Mouse (Mus musculus) erythroblast, embryonic 14.5 days (primary cell): ENCODE data around the gene Atp6v1d. TPM values are rescaled to one million over a fixed set of nuclear protein-coding genes. Genes with fewer than 3 reads are reported as not detected.

ENCODE experiments used
- H3K27me3 ChIP-seq: 2 replicates; pipeline ENCODE4 v1.6.1; 2012; ENCODE audit warnings: inconsistent platforms; ENCODE audit not compliant: control insufficient read depth
- H3K36me3 ChIP-seq: 2 replicates; pipeline ENCODE4 v1.6.1; 2012; ENCODE audit warnings: mild to moderate bottlenecking, inconsistent platforms; ENCODE audit not compliant: control insufficient read depth
- H3K4me1 ChIP-seq: 2 replicates; pipeline ENCODE4 v1.6.1; 2012; ENCODE audit warnings: inconsistent platforms; ENCODE audit not compliant: control insufficient read depth
- H3K4me3 ChIP-seq: replicated peaks from 2 replicates; pipeline ENCODE3; 2012; ENCODE audit warnings: moderate library complexity, mild to moderate bottlenecking, inconsistent platforms
- H3K9me3 ChIP-seq: 2 replicates; pipeline ENCODE4 v1.6.1; 2012; ENCODE audit warnings: low read length, inconsistent platforms, mixed read lengths; ENCODE audit not compliant: control insufficient read depth
- GATA1 ChIP-seq: IDR thresholded peaks from 2 replicates; pipeline ENCODE4 v1.6.1; 2012; ENCODE audit warnings: low read length, inconsistent platforms, mixed read lengths
- TAL1 ChIP-seq: IDR thresholded peaks from 3 replicates; pipeline ENCODE4 v1.6.1; 2012; ENCODE audit warnings: low read length, inconsistent platforms, mixed read lengths
- polyA plus RNA-seq: library from polyadenylated mRNA; stranded (reverse); fragments of >175 nt; gene quantifications from 2 replicates; pipeline ENCODE4 v1.2.3, GENCODE M21; 2012

Gene Atp6v1d
- polyA plus RNA-seq, 1 experiment = 0.70 TPM

DNA sequence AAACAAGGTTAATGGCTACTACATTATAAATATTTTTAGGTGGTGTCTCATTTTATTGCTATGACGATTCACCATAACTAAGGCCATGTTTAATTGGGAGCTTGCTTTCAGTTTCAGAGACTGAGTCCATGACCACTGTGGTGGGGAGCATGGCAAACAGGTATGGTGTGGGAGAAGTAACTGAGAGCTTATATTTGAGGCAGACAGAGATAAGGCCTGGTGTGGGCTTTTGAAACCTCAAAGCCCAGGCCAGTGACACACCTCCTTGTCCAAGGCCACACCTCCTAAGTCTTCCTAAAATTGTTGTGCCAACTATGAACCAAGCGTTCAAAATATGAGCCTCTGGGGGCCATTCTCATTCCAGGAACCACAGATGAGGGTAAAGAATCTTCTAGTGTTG is 26.9 kb downstream of the Atp6v1d start:
- Histone ChIP-seq H3K4me1 (peaks cover 6% of the 10 kb centered on the region), H3K9me3 (no peaks in the 10 kb centered on the region), H3K27me3 (no peaks in the 10 kb centered on the region), H3K4me3 (no peak overlapping the region), H3K36me3 (peaks cover 86% of the 10 kb centered on the region)
- TF ChIP-seq TAL1 = no peak
- TF ChIP-seq GATA1 = no peak

DNA sequence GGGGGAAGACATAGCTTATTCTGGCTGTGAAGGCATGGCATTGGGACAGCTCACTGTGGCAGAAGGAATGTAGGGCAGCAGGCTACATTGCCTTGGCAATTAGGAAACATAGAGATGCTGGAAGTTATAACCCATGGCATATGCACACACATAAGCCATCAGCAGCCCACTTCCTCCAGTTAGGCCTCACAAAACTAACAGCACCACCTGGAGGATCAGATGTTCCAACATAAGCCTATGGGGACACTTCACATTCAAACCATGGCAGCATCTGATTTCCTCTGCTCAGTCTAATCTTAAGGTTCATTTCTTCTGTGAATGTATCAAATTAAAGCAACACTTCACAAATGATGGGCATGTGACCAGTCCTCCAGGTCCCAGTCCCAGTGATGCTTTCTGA is 47.0 kb downstream of the Atp6v1d start:
- no peak for TF ChIP-seq TAL1
- no peak for TF ChIP-seq GATA1
- H3K9me3 ChIP-seq = no peaks in the 10 kb centered on the region
- no peaks in the 10 kb centered on the region for H3K27me3 ChIP-seq
- peaks cover 15% of the 10 kb centered on the region for H3K36me3 ChIP-seq
- no peak overlapping the region for H3K4me3 ChIP-seq
- H3K4me1 ChIP-seq = no peaks in the 10 kb centered on the region

DNA sequence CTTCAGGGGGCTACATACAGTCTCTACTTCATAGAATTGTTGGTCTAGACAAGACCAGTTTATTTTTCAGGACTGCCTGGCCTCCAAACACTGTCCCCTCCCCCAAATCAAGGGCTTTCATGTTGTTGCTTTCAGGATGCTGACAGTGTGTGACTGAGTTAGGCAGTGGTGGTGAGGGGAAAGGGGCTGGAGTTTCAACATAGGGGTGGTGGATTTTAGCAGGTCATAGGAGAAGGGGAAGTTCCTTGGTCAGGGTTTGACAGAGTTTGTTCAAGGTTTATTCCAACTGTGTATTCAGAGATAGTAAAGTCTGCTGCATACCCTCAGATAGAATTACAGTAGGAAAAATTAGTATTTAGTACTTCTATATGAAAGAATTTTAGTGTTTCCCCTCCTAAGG is 59.6 kb downstream of the Atp6v1d start:
- TF ChIP-seq GATA1 (no peak), TAL1 (no peak)
- peaks cover 21% of the 10 kb centered on the region for H3K36me3 ChIP-seq

DNA sequence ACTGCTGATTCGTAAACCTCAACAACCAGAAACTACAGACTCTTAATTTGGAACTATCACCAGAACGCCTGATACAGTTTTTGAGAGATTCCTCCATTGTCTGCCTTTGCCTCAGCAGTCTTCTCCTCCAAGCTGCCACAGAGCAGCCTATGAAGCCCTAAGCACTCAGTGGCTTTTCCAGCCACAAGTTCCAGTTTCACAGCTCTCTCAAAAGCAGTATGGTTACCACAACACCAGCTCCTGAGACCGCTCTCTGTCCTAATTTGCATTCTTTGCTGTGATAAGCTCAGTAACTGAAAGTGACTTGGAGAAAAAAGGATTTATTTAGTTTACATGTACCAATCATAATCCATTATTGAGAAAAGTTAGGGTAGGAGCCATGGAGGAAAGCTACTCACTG is 61.4 kb downstream of the Atp6v1d start:
- no peaks in the 10 kb centered on the region for H3K4me1 ChIP-seq
- H3K9me3 ChIP-seq = no peaks in the 10 kb centered on the region
- H3K36me3 ChIP-seq = peaks cover 21% of the 10 kb centered on the region
- TF ChIP-seq GATA1 (no peak), TAL1 (no peak)
- H3K4me3 ChIP-seq = no peak overlapping the region
- H3K27me3 ChIP-seq = no peaks in the 10 kb centered on the region

More for the DNA sequence above, 59.6 kb downstream of the Atp6v1d start:
- H3K9me3 ChIP-seq = no peaks in the 10 kb centered on the region
- no peak overlapping the region for H3K4me3 ChIP-seq
- H3K4me1 ChIP-seq = no peaks in the 10 kb centered on the region
- no peaks in the 10 kb centered on the region for H3K27me3 ChIP-seq

DNA sequence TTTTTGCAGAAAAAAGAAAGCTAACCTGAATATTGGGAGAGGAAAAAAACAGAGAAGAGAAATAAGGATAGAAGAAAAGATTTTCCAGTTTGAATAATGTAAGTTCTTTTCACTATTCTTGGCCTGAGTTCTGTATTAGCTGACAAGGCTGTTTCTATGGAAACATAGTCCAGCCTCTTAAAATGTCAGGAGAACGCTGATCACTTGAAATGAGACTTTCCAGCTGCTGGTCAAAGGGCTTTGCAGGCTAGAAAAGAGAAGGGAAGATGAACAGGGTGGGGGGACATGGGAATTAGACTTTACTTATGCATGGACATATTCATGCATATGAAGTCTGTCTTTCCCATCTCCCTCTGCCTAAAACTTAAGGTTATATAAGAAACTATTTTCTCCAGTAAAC is 67.2 kb downstream of the Atp6v1d start:
- Histone ChIP-seq H3K27me3 (no peaks in the 10 kb centered on the region), H3K36me3 (peaks cover 23% of the 10 kb centered on the region)
- no peak for TF ChIP-seq TAL1
- no peak for TF ChIP-seq GATA1

DNA sequence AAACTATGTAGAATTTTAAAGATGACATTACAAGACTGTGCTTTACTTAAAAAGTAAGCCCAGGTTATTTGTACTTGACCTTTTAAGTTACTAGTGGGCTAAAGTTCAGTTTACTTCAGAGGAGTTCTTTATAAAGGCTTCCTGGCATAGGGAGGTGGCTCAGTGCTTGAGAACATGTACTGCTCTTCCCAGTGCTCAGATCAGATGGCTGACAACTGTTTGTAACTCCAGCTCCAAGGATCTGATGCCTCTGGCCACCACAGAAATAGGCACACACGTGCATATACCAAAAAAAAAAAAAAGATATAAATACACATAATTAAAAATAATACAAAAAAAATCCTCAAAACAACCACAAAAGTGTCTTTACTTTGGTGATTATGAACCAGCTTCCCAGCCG is 70.6 kb downstream of the Atp6v1d start:
- no peak overlapping the region for H3K4me3 ChIP-seq
- H3K4me1 ChIP-seq = peaks cover 20% of the 10 kb centered on the region
- H3K27me3 ChIP-seq = no peaks in the 10 kb centered on the region
- no peaks in the 10 kb centered on the region for H3K9me3 ChIP-seq
- H3K36me3 ChIP-seq = peaks cover 4% of the 10 kb centered on the region; the same call in 1 of the 2 replicates
- TF ChIP-seq TAL1 (no peak), GATA1 (no peak)

More for the DNA sequence above, 67.2 kb downstream of the Atp6v1d start:
- H3K4me1 ChIP-seq = peaks cover 3% of the 10 kb centered on the region
- no peak overlapping the region for H3K4me3 ChIP-seq
- no peaks in the 10 kb centered on the region for H3K9me3 ChIP-seq

Other genes starting within 250 kb of the Atp6v1d start
- gene Fam71d, start 170.1 kb downstream of the Atp6v1d start, polyA plus RNA-seq = 0.05 TPM in 1 of 2 replicates, not detected in the other
- gene Mpp5, start 112.7 kb downstream of the Atp6v1d start, polyA plus RNA-seq = 0.04 and 0.05 TPM in 2 replicates
- 2.0 and 2.1 TPM in 2 replicates for gene Eif2s1, start 181 bp upstream of the Atp6v1d start, polyA plus RNA-seq
- gene Plek2, start 45.3 kb upstream of the Atp6v1d start, polyA plus RNA-seq = 8.1 and 8.2 TPM in 2 replicates
- gene Tmem229b, start 146.0 kb upstream of the Atp6v1d start, polyA plus RNA-seq = 0.02 and 0.06 TPM in 2 replicates
- not detected in 2 replicates for gene Plekhh1, start 167.5 kb upstream of the Atp6v1d start, polyA plus RNA-seq
- 0.08 TPM in 1 of 2 replicates, not detected in the other for gene Pigh, start 228.0 kb upstream of the Atp6v1d start, polyA plus RNA-seq